Mouse (Mus musculus) regulatory T cell (primary cell): Measurements from ENCODE around the gene Tmx4.

Experiments
- in situ Hi-C: fragments of 300-600 bp; cut with MboI, MseI; formaldehyde crosslinking; loops from one replicate; pipeline ENCODE4 v1.15.1; 2025; ENCODE audit warnings: high pct_unique_total_duplicates

The Tmx4 gene

DNA sequence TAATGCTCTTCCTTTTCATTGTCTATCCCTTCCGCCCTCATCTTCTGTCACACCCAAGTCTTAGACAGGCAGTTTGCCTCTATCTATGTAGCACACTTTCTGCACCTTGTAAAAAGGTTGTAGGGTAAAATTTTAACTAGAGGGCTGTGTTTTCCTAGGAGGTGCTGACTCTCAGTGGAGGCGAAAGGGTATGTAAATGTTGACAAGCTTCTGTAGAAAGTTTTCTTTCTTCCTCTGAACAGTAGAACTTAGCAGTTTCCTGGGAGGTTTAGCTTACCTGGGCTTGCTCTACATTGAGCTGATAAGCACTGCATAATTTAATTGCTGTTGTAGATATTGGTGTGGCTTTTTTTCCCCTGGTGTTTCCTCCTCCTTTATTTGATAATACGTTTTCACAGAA is 84.5 kb downstream of the Tmx4 start:
- in situ Hi-C loops, result no loop called here

DNA sequence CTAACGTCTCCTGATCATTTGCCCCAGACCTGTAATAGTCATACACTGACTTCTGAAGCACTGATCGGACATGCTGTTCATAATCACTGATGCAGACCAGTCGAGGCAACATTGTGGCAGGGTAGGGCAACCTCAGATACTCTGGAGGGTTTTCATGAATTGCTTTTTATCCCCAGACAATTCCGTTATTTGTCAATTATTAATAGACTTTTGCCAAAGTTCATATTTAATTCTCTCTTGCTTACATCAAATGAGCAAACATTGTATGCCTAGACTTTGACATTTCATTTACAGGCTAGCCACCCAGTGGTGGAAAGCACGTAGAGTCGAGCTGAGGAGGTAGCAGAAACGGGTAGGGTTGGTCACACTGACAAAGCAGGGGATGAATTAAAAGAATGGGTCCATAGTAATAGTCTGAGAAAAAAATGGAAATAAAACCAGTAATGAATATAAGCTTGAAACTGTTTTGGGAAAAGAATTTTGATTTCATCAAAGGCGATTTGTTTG is 89.7 kb downstream of the Tmx4 start, which contains the start of gene Hao1:
Hao1 (minus strand) TSS at position 148 of the 507 bp plus-strand sequence.
- in situ Hi-C loops, result loop anchor here (5.0 kb wide), 2 partner anchors 123 to 768 kb away; no protein-coding TSS in a partner anchor

DNA sequence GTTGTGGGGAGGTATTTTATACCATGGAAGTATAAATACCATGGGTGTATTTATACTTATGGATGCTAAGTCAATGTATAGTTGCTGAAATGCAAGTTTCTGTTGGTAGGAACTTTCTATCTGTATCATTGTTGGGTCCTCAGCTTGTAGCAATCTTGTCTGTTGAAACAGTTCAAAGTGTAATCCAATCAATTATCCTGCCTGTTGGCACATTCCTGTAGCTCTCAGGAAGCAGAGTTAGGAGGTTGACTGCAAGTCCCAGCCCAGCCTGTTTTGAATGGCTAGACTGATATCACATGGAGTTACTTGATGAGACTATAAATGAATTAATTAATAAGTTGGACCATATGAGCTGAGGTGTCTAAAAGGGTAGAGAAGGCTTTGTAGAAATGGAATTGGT is 91.6 kb downstream of the Tmx4 start:
- in situ Hi-C loops, result loop anchor here (5.0 kb wide), 2 partner anchors 125 to 770 kb away; no protein-coding TSS in a partner anchor

DNA sequence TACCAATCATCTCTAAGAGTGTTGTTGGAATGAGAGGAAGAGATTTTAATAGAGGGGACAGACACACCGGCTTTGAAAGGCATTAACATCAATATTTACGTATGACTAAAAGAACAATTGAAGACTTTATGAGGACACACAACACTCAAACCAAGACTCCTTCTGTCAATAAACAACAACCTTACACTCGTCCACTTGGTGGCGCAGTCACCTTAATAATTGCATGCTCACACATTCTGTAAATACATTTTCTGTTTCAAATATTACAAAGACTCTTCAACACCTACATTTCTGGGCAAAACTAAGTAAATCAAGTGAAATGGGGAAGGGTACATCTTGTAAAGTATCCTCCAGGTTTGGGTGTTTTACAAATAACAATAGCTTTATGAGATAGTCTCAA is 94.2 kb downstream of the Tmx4 start:
- in situ Hi-C loops, result loop anchor here (5.0 kb wide), 2 partner anchors 128 to 773 kb away; no protein-coding TSS in a partner anchor

DNA sequence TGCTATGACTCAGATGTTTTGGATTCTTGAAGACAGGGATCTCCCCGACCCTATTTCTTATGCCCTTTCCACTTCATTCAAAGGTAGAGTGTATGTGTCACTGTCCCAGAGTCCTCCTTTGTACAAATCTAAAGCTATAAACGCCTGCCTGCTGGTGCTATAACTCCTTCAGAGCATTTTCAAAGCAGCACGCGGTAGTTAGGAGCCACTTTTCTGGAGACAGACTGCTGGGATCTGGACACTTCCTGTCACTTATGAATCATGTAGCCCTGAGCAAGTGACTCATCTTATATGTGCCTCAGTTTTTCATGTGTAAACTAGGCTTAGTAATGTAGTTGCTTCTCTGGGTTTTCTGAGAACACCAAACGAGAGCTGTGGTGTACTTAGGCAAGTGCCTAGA is 98.8 kb downstream of the Tmx4 start:
- in situ Hi-C loops, result no loop called here

DNA sequence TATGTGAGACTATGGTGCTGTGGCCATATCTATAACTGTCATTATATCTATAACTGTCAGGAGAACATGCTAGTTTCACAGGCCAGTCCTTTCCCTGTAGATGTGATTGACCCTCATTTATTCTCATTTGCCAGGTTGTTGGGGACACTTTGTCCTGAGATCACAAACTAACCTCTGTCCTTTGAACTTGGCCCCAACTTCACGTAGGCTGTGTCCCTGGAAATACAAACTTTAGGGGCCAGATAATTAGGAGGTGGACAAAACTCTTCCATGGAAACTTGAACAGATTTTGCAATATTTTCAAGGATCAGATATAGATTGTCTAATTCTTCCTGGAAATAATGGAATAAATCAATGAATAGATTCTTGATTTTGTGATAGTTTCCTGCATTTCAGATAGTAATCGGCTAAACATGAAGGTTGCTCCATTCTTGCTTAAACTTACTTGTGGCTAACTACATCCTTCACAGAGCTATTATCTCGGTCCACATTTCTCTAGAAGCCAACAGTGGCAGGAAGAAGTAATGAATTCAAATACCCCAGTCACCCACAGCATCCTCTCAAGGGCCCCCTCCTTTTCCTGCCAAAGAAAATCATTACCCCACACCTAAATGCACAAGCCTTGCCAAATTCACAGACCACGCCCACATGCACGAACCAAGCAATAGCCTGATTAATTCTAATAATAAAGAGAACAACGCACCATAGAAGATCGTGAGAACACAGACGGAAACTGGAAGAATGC is 99.5 kb downstream of the Tmx4 start:
- in situ Hi-C loops, result no loop called here
